Mouse (Mus musculus): ENCODE data around the gene Ephx1.
"Not testable (repeated sequence)": the region's sequence is repeated elsewhere in the genome, so short reads cannot be mapped to it uniquely, and the experiment has no call there.

The Ephx1 gene

DNA sequence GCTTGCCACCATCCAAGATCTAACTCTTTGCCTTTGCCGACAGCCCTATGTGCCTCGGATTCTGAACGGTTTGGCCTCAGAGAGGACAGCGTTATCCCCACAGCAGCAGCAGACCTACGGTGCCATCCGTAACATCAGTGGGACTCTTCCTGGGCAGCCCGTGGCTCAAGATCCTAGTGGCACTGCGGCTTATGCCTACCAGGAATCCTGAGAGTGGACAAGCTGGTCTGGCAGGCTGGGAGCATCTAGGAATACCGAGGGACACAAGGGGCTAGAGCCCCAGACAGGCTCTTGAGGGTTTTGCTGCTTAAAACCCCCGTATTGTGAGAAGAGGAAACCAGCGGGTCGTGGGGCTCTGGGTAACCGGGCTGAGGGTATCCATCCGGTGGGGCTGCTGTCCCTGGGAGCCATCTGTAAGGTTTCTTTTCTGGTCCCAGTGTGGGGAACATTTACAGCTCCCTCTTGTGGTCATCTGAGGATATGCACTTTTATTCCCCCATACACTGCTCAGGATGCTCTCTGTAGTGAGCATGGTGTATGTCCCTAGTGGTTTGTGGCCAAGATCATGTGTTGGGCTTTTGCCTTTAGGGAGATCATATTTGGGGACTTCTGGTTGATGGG lies 46.5 kb downstream of the Ephx1 start:
- no peak for DNase-seq (ENCODE audit: low read depth, low spot score)

GRCm38 (mm10) chr1:180972941-180973340 lies 47.8 kb downstream of the Ephx1 start:
- DNase-seq (ENCODE audit: low read depth, low spot score) = peak; percentile 71

DNA sequence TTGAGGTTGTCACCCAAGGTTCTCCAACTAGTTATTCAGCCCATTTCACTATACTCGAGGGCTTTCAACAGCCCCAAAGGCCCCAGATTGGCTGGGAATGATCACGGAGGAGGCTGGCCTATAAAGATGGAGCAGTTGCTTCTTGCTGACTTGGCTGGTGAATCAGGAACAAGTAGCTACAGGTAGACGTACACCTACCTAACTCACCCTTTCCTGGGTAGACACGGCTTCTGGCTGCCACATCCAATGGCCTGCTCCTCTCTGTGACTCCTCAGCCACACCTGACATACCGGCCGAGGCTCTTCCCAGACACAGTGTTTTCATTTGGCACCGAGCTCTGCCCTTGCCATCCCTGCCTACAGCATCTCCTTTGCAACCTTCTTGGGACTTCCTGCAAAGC lies 53.4 kb downstream of the Ephx1 start:
- no peak for DNase-seq (ENCODE audit: low read depth, low spot score)

GRCm38 (mm10) chr1:180966542-180966941 lies 54.2 kb downstream of the Ephx1 start:
- DNase-seq (ENCODE audit: low read depth, low spot score) = no peak

DNA sequence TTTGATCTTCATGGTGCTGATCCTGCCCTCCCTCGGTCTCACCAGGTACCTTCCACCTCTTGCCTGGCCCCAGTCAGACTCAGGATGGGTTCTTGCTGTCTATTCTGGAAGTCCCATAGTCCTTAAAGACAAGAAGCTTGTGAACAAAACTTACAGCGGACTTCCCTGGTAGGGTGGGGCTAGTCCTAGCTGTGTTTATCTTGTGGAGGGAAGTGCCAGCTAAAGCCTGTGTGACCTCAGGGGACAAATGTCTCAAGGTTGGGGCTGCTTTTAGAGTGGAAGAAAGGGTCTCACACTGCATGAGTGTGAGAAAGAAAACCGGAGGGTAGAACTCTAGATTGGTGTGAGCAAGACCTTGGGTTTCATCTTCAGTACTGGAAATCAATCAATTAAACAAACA lies 54.9 kb downstream of the Ephx1 start:
- no peak for DNase-seq (ENCODE audit: low read depth, low spot score)

GRCm38 (mm10) chr1:180958797-180959196 lies 61.9 kb downstream of the Ephx1 start:
- no peak for DNase-seq (ENCODE audit: low read depth, low spot score)

DNA sequence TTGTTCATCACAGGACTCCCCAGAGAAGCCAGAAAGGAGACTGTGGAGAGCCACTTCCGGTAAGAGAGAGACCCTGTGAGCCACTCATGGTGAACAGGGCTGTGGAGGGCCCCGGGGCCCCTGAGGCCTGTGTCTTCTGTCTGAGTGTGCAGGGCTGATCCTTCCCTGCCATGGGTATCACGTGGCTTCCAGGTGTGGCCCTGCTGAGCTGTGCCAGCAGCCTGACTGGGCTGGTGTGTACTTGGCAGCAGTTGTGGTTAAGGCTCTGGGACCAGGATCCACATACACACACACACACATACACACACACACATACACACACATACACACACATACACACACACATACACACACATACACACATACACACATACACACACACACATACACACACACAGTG lies 62.7 kb downstream of the Ephx1 start:
- no peak for DNase-seq (ENCODE audit: low read depth, low spot score)

DNA sequence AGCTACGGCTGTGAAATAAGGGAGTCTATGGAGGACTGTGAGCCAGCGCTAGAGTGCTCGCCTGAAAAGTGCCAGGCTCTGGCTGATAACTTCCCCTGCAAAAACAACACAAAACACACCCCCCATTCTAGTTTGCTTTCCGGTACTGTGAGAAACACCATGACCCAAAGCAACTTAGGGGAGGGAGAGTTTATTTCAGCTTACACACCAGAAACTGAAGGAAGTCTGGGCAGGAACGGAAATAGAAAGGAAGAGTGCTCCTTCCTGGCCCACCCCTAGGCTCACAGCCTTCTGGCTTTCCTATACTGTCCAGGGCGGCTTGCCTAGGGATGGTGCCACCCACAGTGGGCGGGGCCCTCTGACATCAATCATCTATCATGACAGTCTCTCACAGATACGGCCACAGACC lies 63.7 kb downstream of the Ephx1 start:
- DNase-seq (ENCODE audit: low read depth, low spot score) = no peak

DNA sequence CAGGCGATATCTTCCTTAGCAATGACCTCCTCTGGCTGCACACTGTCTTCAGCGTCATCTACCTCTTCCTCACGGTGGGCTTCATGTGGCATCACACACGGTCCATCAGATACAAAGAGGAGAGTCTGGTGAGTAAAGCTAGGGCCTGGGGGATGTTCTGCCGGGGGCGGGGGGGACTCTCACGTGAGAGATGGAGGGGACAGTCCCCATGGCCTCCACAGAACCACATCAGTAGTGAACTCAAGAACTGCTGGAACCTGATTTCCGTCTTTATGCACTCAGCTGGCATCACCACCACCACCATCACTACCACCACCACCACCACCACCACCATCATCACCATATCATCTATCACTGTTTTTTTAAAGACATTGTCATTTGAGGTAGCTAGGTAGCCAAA lies 64.3 kb downstream of the Ephx1 start:
- DNase-seq (ENCODE audit: low read depth, low spot score) = no peak

GRCm38 (mm10) chr1:180952808-180953207 lies 67.9 kb downstream of the Ephx1 start:
- no peak for DNase-seq (ENCODE audit: low read depth, low spot score)

GRCm38 (mm10) chr1:180952085-180952746 lies 68.5 kb downstream of the Ephx1 start:
- DNase-seq (ENCODE audit: low read depth, low spot score) = no peak

DNA sequence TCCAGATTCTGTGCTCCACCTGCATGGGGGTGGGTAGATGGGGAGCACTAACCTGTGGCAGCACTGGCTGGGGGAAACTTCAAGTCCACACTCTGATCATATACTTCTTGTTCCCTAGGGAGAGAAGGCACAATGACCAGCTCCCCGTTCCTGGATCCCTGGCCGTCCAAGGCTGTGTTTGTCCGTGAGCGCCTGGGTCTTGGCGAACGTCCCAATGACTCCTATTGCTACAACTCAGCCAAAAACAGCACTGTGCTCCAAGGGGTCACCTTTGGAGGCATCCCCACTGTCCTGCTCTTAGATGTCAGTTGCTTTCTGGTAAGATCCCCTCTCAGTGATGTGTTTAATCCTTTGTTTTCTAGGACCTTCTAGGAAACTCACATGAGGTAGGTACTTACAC lies 74.3 kb downstream of the Ephx1 start:
- DNase-seq (ENCODE audit: low read depth, low spot score) = no peak

DNA sequence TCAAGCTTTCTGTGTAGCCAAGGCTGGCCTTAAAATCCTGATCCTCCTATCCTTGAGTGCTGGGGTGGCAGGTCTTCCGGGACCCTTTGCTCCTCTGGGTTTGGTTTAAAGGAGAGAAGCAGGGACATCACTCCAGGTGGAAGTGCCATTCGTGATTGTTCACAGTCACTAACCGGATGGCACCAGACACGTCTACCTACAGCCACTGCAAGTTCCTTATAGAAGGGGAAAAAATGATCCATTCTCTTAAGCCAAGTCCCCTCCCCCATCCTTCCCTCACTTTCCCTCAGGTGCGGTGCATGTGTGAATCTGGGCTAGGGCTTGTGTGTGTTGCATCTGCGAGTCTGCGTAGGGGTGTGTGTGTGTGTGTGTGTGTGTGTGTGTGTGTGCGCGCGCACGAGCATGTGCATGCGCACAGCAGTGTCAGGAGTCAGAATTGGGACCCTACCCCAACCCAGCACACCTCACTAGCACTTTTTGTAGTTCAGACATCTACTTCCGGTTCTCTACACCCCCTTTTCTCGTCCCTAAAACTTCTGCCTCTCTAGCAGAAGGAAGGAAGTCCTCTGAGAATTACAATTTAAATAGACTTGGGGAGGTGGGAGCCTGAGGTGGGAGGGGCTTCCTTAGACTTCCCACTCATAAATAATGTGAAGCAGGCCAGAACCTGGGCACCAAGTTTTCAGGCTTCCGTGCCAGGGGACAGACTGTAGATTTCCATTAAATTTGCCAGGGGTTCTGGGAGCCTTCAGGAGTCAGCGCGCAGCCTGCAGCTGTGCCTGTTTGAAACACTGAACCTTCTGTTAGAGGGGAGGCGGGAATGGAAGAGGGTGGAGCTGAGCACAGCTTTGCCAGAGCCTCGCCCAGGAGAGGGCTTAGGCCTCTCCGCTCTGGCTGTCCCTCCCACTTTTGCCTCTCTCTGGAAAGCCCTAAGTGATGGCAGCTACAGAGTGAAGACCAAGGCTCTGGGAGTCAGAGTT lies 75.4 kb downstream of the Ephx1 start:
- DNase-seq (ENCODE audit: low read depth, low spot score) = peak; percentile 57

- no peak for DNase-seq (ENCODE audit: low read depth, low spot score)
Observed at GRCm38 (mm10) chr1:180944553-180944952, 76.2 kb downstream of the Ephx1 start.

GRCm38 (mm10) chr1:180943896-180944295 lies 76.8 kb downstream of the Ephx1 start:
- DNase-seq (ENCODE audit: low read depth, low spot score) = no peak

- no peak for DNase-seq (ENCODE audit: low read depth, low spot score)
Observed at GRCm38 (mm10) chr1:180943032-180943644, 77.6 kb downstream of the Ephx1 start.

DNA sequence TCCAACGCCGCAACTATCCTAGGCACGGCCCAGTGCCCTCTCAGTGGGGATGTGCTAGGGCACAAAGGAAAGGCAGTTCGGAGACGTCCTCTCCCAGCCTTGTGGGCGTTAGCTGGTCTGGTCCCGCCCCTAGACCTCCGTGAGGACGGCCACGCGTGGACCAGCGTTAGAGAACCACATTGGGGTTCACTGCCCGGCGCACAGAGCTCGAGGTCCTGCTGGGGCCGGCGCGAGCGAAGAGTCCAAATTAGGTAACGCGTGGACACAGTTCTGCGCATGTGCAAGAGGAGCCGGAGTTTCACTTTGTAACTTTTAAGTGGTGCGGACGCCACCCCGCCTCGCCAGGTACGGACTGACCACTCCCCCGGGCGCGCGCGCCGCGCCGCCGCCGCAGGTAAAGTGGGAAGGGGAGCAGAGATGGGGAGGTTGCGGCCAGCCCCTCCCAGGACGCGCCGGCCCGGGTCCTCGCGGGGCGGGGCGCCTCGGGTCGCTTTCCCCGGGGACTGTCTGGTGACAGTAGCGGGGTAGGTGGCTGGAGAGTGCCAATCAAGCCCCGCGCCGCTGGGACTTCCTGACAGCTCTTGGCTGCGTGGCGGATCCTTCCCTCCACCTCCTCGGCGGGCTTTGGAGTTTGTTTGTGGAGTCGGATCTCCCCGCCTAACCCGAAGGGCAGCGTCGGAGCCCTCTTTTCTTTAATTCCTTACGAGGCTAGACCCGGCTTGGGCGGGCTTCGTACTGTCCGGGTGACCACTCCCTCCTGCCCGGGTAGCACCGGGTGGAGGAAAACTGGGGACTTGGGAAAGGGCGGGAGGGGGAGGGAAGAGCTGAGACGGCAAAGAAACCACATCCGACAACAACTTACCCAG lies 78.3 kb downstream of the Ephx1 start, which contains the start of gene Tmem63a:
Gene Tmem63a (plus strand): TSS at position 179 of the 866 bp plus-strand sequence.
- DNase-seq (ENCODE audit: low read depth, low spot score) = no peak

GRCm38 (mm10) chr1:180941726-180942125 lies 79.0 kb downstream of the Ephx1 start:
- DNase-seq (ENCODE audit: low read depth, low spot score) = no peak

- no peak for DNase-seq (ENCODE audit: low read depth, low spot score)
Observed at GRCm38 (mm10) chr1:180940776-180941460, 79.8 kb downstream of the Ephx1 start.

DNA sequence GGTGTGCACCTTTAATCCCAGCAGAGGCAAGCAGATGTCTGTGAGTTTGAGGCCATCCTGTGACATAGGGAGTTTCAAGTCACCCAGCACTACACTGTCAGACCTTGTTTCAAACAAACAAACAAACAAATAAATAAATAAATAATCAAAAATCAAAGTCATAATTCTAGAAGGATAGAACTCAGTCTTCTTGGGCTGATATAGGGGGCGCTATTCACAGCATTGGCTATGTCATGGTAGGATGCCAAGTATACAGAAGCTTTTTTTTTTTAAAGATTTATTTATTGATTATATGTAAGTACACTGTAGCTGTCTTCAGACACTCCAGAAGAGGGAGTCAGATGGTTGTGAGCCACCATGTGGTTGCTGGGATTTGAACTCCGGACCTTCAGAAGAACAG lies 81.9 kb downstream of the Ephx1 start:
- not testable (repeated sequence) for DNase-seq (ENCODE audit: low read depth, low spot score)

Measured in telencephalon, adult 2 months (tissue).